12 mouse cellular contexts compared by ENCODE assay signal in the genomic region with DNA sequence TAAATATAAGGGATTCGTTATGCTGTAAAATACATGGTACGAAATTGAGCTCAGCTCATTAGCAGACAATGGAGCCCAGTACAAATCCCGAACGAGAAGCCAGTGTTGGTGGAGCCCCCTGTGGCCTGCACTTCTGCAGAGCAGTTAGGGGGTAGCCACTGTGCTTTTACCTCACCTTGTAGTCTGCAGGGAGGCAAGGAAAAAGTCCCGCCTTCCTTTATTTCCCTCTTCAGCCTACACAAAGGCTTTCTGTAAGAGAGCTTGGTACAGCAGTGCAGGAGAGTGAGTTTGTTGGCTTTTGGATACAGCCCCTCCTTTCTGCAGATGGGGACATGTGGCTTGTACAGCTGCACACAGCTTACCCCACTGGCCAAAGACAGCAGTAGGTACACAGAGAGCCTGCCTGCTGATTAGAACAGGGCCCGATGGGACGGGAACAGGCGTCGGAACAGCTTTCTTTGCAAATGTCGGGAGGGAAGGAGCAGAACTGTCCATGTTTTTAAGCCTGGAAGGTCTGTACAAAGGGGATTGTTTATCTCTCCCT. TPM values are rescaled to one million over a fixed set of nuclear protein-coding genes. Genes with fewer than 3 reads are reported as not detected.
DNase-seq lines count a peak whose midpoint lies in the region; ATAC-seq and TF ChIP-seq lines count a peak whose summit lies in the region.
"Had no signal": no experiment of that assay in that cellular context is flagged by ENCODE, and none has a peak within 500 bp of the region (broad histone marks: within the 10 kb centered on the region; RNA-seq: fewer than 3 reads in every experiment).

No protein-coding gene starts in this region.

- TF ChIP-seq POLR2A in myocyte (IDR thresholded peaks at IDR 0.05; ENCODE audit: insufficient read length, low read depth) = no peak

- peaks cover 2% of the 10 kb centered on the region; the same call in 1 of the 2 replicates for H3K27me3 ChIP-seq in heart, embryonic 12.5 days (replicated peaks)
- peaks cover 7% of the 10 kb centered on the region; the same call in 1 of the 2 replicates for H3K27me3 ChIP-seq in forebrain, embryonic 11.5 days (ENCODE audit: control insufficient read depth, insufficient read depth, low read length)
- H3K27me3 ChIP-seq in hindbrain, postnatal 0 days (ENCODE audit: insufficient read depth, low read length) = no peaks in the 10 kb centered on the region
- no peaks in the 10 kb centered on the region for H3K27me3 ChIP-seq in myocyte (ENCODE audit: control insufficient read depth, insufficient read depth, insufficient read length)

- H3K36me3 ChIP-seq in heart, embryonic 12.5 days = peaks cover 15% of the 10 kb centered on the region; the same call in 1 of the 2 replicates
- no peaks in the 10 kb centered on the region for H3K36me3 ChIP-seq in forebrain, embryonic 11.5 days (ENCODE audit: control insufficient read depth, insufficient read depth, low read length)
- H3K36me3 ChIP-seq in hindbrain, postnatal 0 days (ENCODE audit: insufficient read depth, low read length) = no peaks in the 10 kb centered on the region
- no peaks in the 10 kb centered on the region for H3K36me3 ChIP-seq in myocyte (ENCODE audit: control insufficient read depth, insufficient read depth)

- WGBS in heart, embryonic 12.5 days = 54% methylated on average over 10 of the region's 10 CpGs
- WGBS in forebrain, embryonic 11.5 days = 17% methylated on average over 10 of the region's 10 CpGs
- 19% methylated on average over 10 of the region's 10 CpGs for WGBS in hindbrain, postnatal 0 days

- no peaks in the 10 kb centered on the region for H3K79me2 ChIP-seq in myocyte (ENCODE audit: control insufficient read depth, insufficient read depth)

- peak overlapping the region; percentile 40 for H3K4me2 ChIP-seq in heart, embryonic 12.5 days
- H3K4me2 ChIP-seq in forebrain, embryonic 11.5 days (ENCODE audit: low read depth, low read length, severe bottlenecking) = no peak overlapping the region
- H3K4me2 ChIP-seq in hindbrain, postnatal 0 days (ENCODE audit: low read depth, low read length) = 0 out of 2 replicates have a peak overlapping the region, but pooled peaks have one; percentile 2
- H3K4me2 ChIP-seq in myocyte (ENCODE audit: low read depth) = peak overlapping the region; percentile 19

- no peak for DNase-seq in heart, adult 8-10 months (ENCODE audit: low spot score)
- no peak for DNase-seq in forebrain, embryonic 11.5 days (ENCODE audit: low spot score)
- no peak for DNase-seq in hindbrain, postnatal 0 days (ENCODE audit: low spot score)
- no peak for DNase-seq in thymus, postnatal 4 days
- no peak for DNase-seq in cerebellum, postnatal 36 days
- DNase-seq: cerebellum, adult 8-10 months had no signal

- H3K4me1 ChIP-seq in heart, embryonic 12.5 days (replicated peaks) = peaks cover 69% of the 10 kb centered on the region
- H3K4me1 ChIP-seq in forebrain, embryonic 11.5 days (replicated peaks; ENCODE audit: control insufficient read depth, insufficient read depth, low read length) = peaks cover 24% of the 10 kb centered on the region
- peaks cover 20% of the 10 kb centered on the region for H3K4me1 ChIP-seq in hindbrain, postnatal 0 days (ENCODE audit: insufficient read depth, low read length)

- ATAC-seq in heart, embryonic 12.5 days (ENCODE audit: insufficient number of reproducible peaks, low FRiP score) = no peak
- ATAC-seq in forebrain, embryonic 11.5 days (replicated peaks; ENCODE audit: low FRiP score) = no peak; the same call in 1 of the 2 replicates
- no peak for ATAC-seq in hindbrain, postnatal 0 days
- no peak for ATAC-seq in inflammation-experienced regulatory T-cells, adult 6 months

- 0 out of 2 replicates have a peak overlapping the region, but pooled peaks have one; percentile 2 for H3K4me3 ChIP-seq in heart, embryonic 12.5 days
- no peak overlapping the region for H3K4me3 ChIP-seq in forebrain, embryonic 11.5 days (ENCODE audit: low read depth, low read length)
- H3K4me3 ChIP-seq in hindbrain, postnatal 0 days (ENCODE audit: low read length) = no peak overlapping the region
- no peak overlapping the region for H3K4me3 ChIP-seq in myocyte

- no peaks in the 10 kb centered on the region for H3K9me3 ChIP-seq in heart, embryonic 12.5 days (replicated peaks)
- no peaks in the 10 kb centered on the region for H3K9me3 ChIP-seq in forebrain, embryonic 11.5 days (ENCODE audit: control insufficient read depth, low read length)
- no peaks in the 10 kb centered on the region for H3K9me3 ChIP-seq in hindbrain, postnatal 0 days (ENCODE audit: low read length)

- peak overlapping the region; percentile 57 for H3K9ac ChIP-seq in heart, embryonic 12.5 days
- peak overlapping the region; percentile 33; the same call in 1 of the 2 replicates for H3K9ac ChIP-seq in forebrain, embryonic 11.5 days (ENCODE audit: low read length)
- H3K9ac ChIP-seq in hindbrain, postnatal 0 days (replicated peaks; ENCODE audit: low read length) = no peak overlapping the region

- H3ac ChIP-seq in myocyte (ENCODE audit: control insufficient read depth, insufficient read length) = no peak overlapping the region

- no peak for TF ChIP-seq CTCF in hindbrain, postnatal 0 days (IDR thresholded peaks at IDR 0.05; ENCODE audit: low read depth)

- H3K27ac ChIP-seq in heart, embryonic 12.5 days (ENCODE audit: poor library complexity, severe bottlenecking) = peak overlapping the region; percentile 89; the same call in 1 of the 2 replicates
- H3K27ac ChIP-seq in forebrain, embryonic 11.5 days (ENCODE audit: low read depth, low read length) = no peak overlapping the region
- no peak overlapping the region for H3K27ac ChIP-seq in hindbrain, postnatal 0 days

TF ChIP-seq in myocyte, 11 proteins besides CTCF, POLR2A, EP300 and RAD21 (continues in another document):
- TF ChIP-seq TCF3 (IDR thresholded peaks at IDR 0.05; ENCODE audit: insufficient read length, low read depth) = no peak
- TF ChIP-seq CEBPB (IDR thresholded peaks at IDR 0.05; ENCODE audit: insufficient read depth, poor library complexity, severe bottlenecking) = no peak
- no peak for TF ChIP-seq E2F4 (IDR thresholded peaks at IDR 0.05; ENCODE audit: insufficient read depth)
- TF ChIP-seq USF1 (IDR thresholded peaks at IDR 0.05; ENCODE audit: low read depth) = no peak
- TF ChIP-seq SRF (IDR thresholded peaks at IDR 0.05; ENCODE audit: control insufficient read depth, insufficient read length, low read depth) = no peak
- no peak for TF ChIP-seq TCF12 (IDR thresholded peaks at IDR 0.05; ENCODE audit: insufficient read depth, poor library complexity, severe bottlenecking)
- no peak for TF ChIP-seq MYOG (IDR thresholded peaks at IDR 0.05; ENCODE audit: control insufficient read depth in 1 of 3, insufficient read depth in 1 of 3, insufficient read length in 2 of 3, low read depth in 2 of 3)
- no peak for TF ChIP-seq MYOD1 (IDR thresholded peaks at IDR 0.05; ENCODE audit: control insufficient read depth in 1 of 3, insufficient read length in 2 of 3, low read depth in 2 of 3)

RNA-seq across cellular contexts. Expression of a gene that starts 3.9 kb away (rescaled TPM):
- polyA plus RNA-seq in heart, embryonic 12.5 days (2016; fragmentation: Nextera tagmentation; extraction: Ambion mirVana) = 33.8 and 37.3 TPM in 2 replicates
- total RNA-seq in heart, adult 8-10 months (2022) = 10 to 100 TPM; 33.0 to 45.2 (median 33.9) TPM
- 28.6 and 30.4 TPM in 2 replicates for polyA plus RNA-seq in forebrain, embryonic 11.5 days (2014; fragmentation: Nextera tagmentation; extraction: Ambion mirVana)
- total RNA-seq in hindbrain, postnatal 0 days (2014; rRNA removed) = 19.8 and 21.1 TPM in 2 replicates
- polyA plus RNA-seq in hindbrain, postnatal 0 days (2015; fragmentation: Nextera tagmentation; extraction: Ambion mirVana) = 18.9 TPM in 2 replicates
- 10.5 TPM for polyA plus RNA-seq in myocyte (2012; fragmentation: generic; extraction: Trizol)
- 10 to 100 TPM; 28.1 to 40.7 (median 28.2) TPM for polyA plus RNA-seq in inflammation-experienced regulatory T-cells, adult 6 months (2017; shearing (Covaris generic))

RNA-seq across cellular contexts. Expression of a gene that starts 13.0 kb away (rescaled TPM):
- polyA plus RNA-seq in heart, embryonic 12.5 days (2016; fragmentation: Nextera tagmentation; extraction: Ambion mirVana) = 2.7 and 3.6 TPM in 2 replicates
- 10 to 100 TPM; 24.6 to 38.6 (median 29.6) TPM for total RNA-seq in heart, adult 8-10 months (2022)
- 0.36 and 0.87 TPM in 2 replicates for polyA plus RNA-seq in forebrain, embryonic 11.5 days (2014; fragmentation: Nextera tagmentation; extraction: Ambion mirVana)
- 1.4 and 3.9 TPM in 2 replicates for total RNA-seq in hindbrain, postnatal 0 days (2014; rRNA removed)
- 0.70 and 0.84 TPM in 2 replicates for polyA plus RNA-seq in hindbrain, postnatal 0 days (2015; fragmentation: Nextera tagmentation; extraction: Ambion mirVana)
- 9.0 TPM for polyA plus RNA-seq in myocyte (2012; fragmentation: generic; extraction: Trizol)
- polyA plus RNA-seq in inflammation-experienced regulatory T-cells, adult 6 months (2017; shearing (Covaris generic)) = under 1 TPM in 2 of 3 experiments, not detected in 1; 0.16 to 0.30 TPM

RNA-seq across cellular contexts. Expression of a gene that starts 21.2 kb away (rescaled TPM):
- polyA plus RNA-seq in heart, embryonic 12.5 days (2016; fragmentation: Nextera tagmentation; extraction: Ambion mirVana) = 1.4 and 1.5 TPM in 2 replicates
- 1 to 10 TPM; 2.2 to 3.3 (median 2.5) TPM for total RNA-seq in heart, adult 8-10 months (2022)
- 0.33 and 0.45 TPM in 2 replicates for polyA plus RNA-seq in forebrain, embryonic 11.5 days (2014; fragmentation: Nextera tagmentation; extraction: Ambion mirVana)
- total RNA-seq in hindbrain, postnatal 0 days (2014; rRNA removed) = 1.7 and 4.5 TPM in 2 replicates
- 0.61 and 0.69 TPM in 2 replicates for polyA plus RNA-seq in hindbrain, postnatal 0 days (2015; fragmentation: Nextera tagmentation; extraction: Ambion mirVana)
- polyA plus RNA-seq in myocyte (2012; fragmentation: generic; extraction: Trizol) = not detected
- 10 to 100 TPM in 2 of 3 experiments, 1 to 10 TPM in 1; 8.2 to 18.9 (median 18.4) TPM for polyA plus RNA-seq in inflammation-experienced regulatory T-cells, adult 6 months (2017; shearing (Covaris generic))
- polyA plus RNA-seq: C2C12 had no signal

RNA-seq across cellular contexts. Expression of a gene that starts 23.2 kb away (rescaled TPM):
- polyA plus RNA-seq in heart, embryonic 12.5 days (2016; fragmentation: Nextera tagmentation; extraction: Ambion mirVana) = not detected in 2 replicates
- not detected for total RNA-seq in heart, adult 8-10 months (2022)
- not detected in 2 replicates for polyA plus RNA-seq in forebrain, embryonic 11.5 days (2014; fragmentation: Nextera tagmentation; extraction: Ambion mirVana)
- not detected in 2 replicates for total RNA-seq in hindbrain, postnatal 0 days (2014; rRNA removed)
- not detected in 2 replicates for polyA plus RNA-seq in hindbrain, postnatal 0 days (2015; fragmentation: Nextera tagmentation; extraction: Ambion mirVana)
- not detected for polyA plus RNA-seq in myocyte (2012; fragmentation: generic; extraction: Trizol)
- polyA plus RNA-seq in inflammation-experienced regulatory T-cells, adult 6 months (2017; shearing (Covaris generic)) = not detected
- total RNA-seq: liver, adult 2 months had no signal
- polyA plus RNA-seq: C2C12; neural tube, embryonic 11.5 days had no signal

RNA-seq across cellular contexts. Expression of a gene that starts 30.1 kb away (rescaled TPM):
- 0.10 and 0.23 TPM in 2 replicates for polyA plus RNA-seq in heart, embryonic 12.5 days (2016; fragmentation: Nextera tagmentation; extraction: Ambion mirVana)
- total RNA-seq in heart, adult 8-10 months (2022) = under 1 TPM in 3 of 4 experiments, not detected in 1; 0.09 to 0.14 (median 0.09) TPM
- polyA plus RNA-seq in forebrain, embryonic 11.5 days (2014; fragmentation: Nextera tagmentation; extraction: Ambion mirVana) = 5.4 and 5.9 TPM in 2 replicates
- 175 and 188 TPM in 2 replicates for total RNA-seq in hindbrain, postnatal 0 days (2014; rRNA removed)
- 56.4 and 70.4 TPM in 2 replicates for polyA plus RNA-seq in hindbrain, postnatal 0 days (2015; fragmentation: Nextera tagmentation; extraction: Ambion mirVana)
- polyA plus RNA-seq in myocyte (2012; fragmentation: generic; extraction: Trizol) = 0.06 TPM
- polyA plus RNA-seq in inflammation-experienced regulatory T-cells, adult 6 months (2017; shearing (Covaris generic)) = not detected
